Mouse (Mus musculus) cerebellum, adult (tissue): ENCODE measurements around the gene Cmss1.

Experiments used
- ATAC-seq: cut with Nextera tagmentation; 2 replicates; pipeline ENCODE4 v1.9.2; 2017; ENCODE audit warnings: mild to moderate bottlenecking, moderate library complexity, mixed read lengths; ENCODE audit not compliant: insufficient number of reproducible peaks, low FRiP score, low TSS enrichment

Cmss1 gene

GRCm38 (mm10) chr16:57563453-57563852 is 43.2 kb downstream of the Cmss1 start:
- ATAC-seq = no peak

- ATAC-seq = no peak
Observed at GRCm38 (mm10) chr16:57560185-57560584, 46.5 kb downstream of the Cmss1 start.

GRCm38 (mm10) chr16:57558258-57558657 is 48.4 kb downstream of the Cmss1 start:
- no peak for ATAC-seq

GRCm38 (mm10) chr16:57556244-57556643 is 50.4 kb downstream of the Cmss1 start:
- ATAC-seq = no peak

- no peak for ATAC-seq
Observed at GRCm38 (mm10) chr16:57555667-57556066, 51.0 kb downstream of the Cmss1 start.

GRCm38 (mm10) chr16:57554886-57555400 is 51.7 kb downstream of the Cmss1 start:
- no peak for ATAC-seq

GRCm38 (mm10) chr16:57553235-57553634 is 53.4 kb downstream of the Cmss1 start:
- no peak for ATAC-seq

- ATAC-seq = no peak
Observed at GRCm38 (mm10) chr16:57552709-57553108, 54.0 kb downstream of the Cmss1 start.

GRCm38 (mm10) chr16:57551617-57552016 is 55.0 kb downstream of the Cmss1 start:
- no peak for ATAC-seq

- ATAC-seq = no peak
Observed at GRCm38 (mm10) chr16:57550817-57551216, 55.8 kb downstream of the Cmss1 start.

- no peak for ATAC-seq
Observed at GRCm38 (mm10) chr16:57550088-57550487, 56.6 kb downstream of the Cmss1 start.

- ATAC-seq = 0 out of 2 replicates have a peak, but pooled peaks have one; percentile 54
Observed at GRCm38 (mm10) chr16:57549061-57550037, 57.3 kb downstream of the Cmss1 start.

- no peak for ATAC-seq
Observed at GRCm38 (mm10) chr16:57548608-57549007, 58.1 kb downstream of the Cmss1 start.

GRCm38 (mm10) chr16:57546355-57546754 is 60.3 kb downstream of the Cmss1 start:
- no peak for ATAC-seq

- ATAC-seq = no peak
Observed at GRCm38 (mm10) chr16:57544441-57544840, 62.2 kb downstream of the Cmss1 start.

GRCm38 (mm10) chr16:57543243-57543642 is 63.4 kb downstream of the Cmss1 start:
- ATAC-seq = no peak

GRCm38 (mm10) chr16:57536511-57536910 is 70.2 kb downstream of the Cmss1 start:
- ATAC-seq = no peak

GRCm38 (mm10) chr16:57534811-57535210 is 71.9 kb downstream of the Cmss1 start:
- ATAC-seq = no peak

- ATAC-seq = no peak
Observed at GRCm38 (mm10) chr16:57534365-57534764, 72.3 kb downstream of the Cmss1 start.

GRCm38 (mm10) chr16:57532081-57532493 is 74.6 kb downstream of the Cmss1 start:
- no peak for ATAC-seq

GRCm38 (mm10) chr16:57530547-57530946 is 76.1 kb downstream of the Cmss1 start:
- no peak for ATAC-seq

GRCm38 (mm10) chr16:57528457-57528856 is 78.2 kb downstream of the Cmss1 start:
- no peak for ATAC-seq
